Mouse (Mus musculus): ENCODE measurements around the gene Sh3glb2. TPM values are rescaled to one million over a fixed set of nuclear protein-coding genes. Genes with fewer than 3 reads are reported as not detected.

The Sh3glb2 gene
- polyA plus RNA-seq, 1 experiment from 2014 or later: 158 TPM

DNA sequence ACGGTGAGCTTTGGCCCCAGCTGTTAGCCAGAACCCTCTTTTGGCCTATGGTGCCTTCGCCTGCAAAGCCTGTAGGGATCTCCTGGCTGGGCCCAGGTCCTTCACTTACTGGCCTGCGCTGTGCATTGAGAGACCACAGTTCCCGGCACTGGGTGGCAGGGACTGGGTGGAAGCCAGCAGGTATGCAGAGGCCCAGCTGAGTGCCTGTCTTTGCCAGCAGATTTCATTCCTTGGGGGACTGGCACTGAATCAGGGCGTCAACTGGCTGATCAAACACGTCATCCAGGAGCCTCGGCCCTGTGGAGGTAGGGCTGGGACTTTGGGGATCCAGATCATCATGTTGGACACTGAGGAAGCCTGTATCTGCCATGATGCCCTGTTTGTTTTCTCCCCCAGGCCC, 36.6 kb upstream of the Sh3glb2 start:
- Histone ChIP-seq H3K4me3 (replicated peaks) (no peak overlapping the region), H3K36me3 (peaks cover 41% of the 10 kb centered on the region), H3K4me2 (replicated peaks) (no peak overlapping the region), H3K9ac (replicated peaks) (no peak overlapping the region), H3K27me3 (peaks cover 2% of the 10 kb centered on the region; the same call in 1 of the 2 replicates), H3K9me3 (no peaks in the 10 kb centered on the region), H3K27ac (no peak overlapping the region), H3K4me1 (replicated peaks) (peaks cover 59% of the 10 kb centered on the region)
- WGBS: 87% methylated on average over 7 of the region's 7 CpGs
- no peak for ATAC-seq

DNA sequence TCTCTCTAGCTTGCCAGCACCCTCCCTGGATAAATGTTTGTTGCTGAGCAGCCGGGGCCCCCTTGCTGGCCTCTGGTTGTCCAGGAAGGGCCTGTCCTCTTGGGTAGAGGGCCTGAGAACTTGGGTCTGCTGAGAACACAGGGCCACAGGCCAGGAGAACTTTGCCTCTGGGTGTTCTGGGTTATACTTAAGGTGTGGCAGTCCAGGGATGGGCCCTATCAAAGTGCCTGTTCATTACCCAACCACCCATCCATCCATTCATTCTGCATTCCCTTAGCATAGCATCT, 34.2 kb upstream of the Sh3glb2 start:
- 83% methylated on average over 1 of the region's 1 CpGs for WGBS
- Histone ChIP-seq H3K27ac (peak overlapping the region; percentile 92), H3K9ac (replicated peaks) (peak overlapping the region; percentile 85), H3K4me2 (replicated peaks) (peak overlapping the region; percentile 99), H3K9me3 (no peaks in the 10 kb centered on the region), H3K4me1 (replicated peaks) (peaks cover 35% of the 10 kb centered on the region), H3K36me3 (peaks cover 33% of the 10 kb centered on the region), H3K4me3 (replicated peaks) (peak overlapping the region; percentile 81), H3K27me3 (peaks cover 2% of the 10 kb centered on the region; the same call in 1 of the 2 replicates)
- no peak for ATAC-seq

DNA sequence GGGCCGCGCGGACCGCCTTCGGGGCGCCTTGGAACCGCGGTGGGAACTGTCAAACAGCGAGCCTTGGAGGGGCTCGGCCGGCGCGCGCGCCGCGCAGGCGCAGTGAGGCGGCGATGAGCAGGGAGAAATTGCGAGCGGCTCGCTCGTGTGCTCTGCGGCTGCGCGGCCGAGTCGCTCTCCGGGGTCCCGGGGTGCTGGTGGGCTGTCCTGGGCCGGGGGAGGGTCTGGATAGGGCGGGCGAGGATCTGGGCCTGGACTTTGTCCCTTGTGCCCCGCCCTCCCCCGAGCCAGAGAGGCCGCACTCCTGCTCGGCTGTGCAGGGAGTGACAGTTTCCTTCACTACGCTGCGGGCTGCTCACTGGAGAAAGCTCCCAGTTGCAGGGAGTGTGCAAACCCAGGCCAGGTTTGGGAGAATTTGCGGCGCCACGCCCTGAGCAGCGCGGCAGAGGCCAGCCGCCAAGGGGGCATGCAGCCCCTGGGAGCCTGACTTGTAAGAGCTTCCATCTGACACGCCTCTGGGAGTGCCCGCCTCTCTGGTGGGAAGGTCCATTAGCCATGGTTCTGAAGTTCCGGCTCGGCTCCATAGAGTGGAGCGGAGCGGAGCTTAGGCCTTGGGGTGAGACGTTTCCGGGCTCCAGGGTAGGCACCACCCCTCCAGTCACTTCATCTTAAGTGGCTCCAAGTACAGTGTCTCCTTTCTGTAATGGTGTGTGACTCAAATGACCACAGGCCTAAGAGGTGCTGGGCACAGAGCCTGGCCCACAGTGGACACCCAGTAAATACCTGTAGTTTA, 33.6 kb upstream of the Sh3glb2 start:
- Histone ChIP-seq H3K27ac (peak overlapping the region; percentile 92), H3K9me3 (no peaks in the 10 kb centered on the region), H3K4me2 (replicated peaks) (peak overlapping the region; percentile 99), H3K4me1 (replicated peaks) (peaks cover 29% of the 10 kb centered on the region), H3K4me3 (replicated peaks) (peak overlapping the region; percentile 81), H3K9ac (replicated peaks) (peak overlapping the region; percentile 85), H3K36me3 (peaks cover 27% of the 10 kb centered on the region), H3K27me3 (peaks cover 2% of the 10 kb centered on the region; the same call in 1 of the 2 replicates)
- peak; percentile 80 for ATAC-seq
- WGBS: under 1% methylated on average over 53 of the region's 54 CpGs

DNA sequence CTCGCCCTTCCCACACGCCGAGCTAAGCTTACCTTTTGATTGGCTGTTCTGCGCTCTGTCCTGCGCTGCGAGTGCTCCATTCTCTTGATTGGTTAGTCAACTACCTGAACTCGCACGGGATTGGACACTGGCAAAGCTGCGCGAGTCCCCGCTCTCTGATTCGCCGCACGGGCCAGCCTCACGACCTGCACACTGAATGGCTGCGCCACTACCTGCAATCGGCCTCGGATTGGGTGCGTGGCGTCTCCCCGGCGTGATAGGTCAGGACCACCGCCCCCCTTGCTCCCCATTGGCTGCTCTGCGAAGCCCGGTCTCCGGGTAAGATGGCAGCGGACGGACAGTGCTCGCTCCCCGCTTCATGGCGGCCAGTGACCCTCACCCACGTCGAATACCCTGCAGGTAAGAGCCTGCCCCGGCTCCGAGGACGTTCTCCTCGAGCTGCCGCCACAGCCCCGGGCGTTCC, 33.0 kb upstream of the Sh3glb2 start, which contains the start of gene Dolpp1:
Gene Dolpp1 (plus strand): TSS at position 141 of the 463 bp plus-strand sequence.
- H3K36me3 ChIP-seq: peaks cover 21% of the 10 kb centered on the region
- H3K4me2 ChIP-seq (replicated peaks): peak within 1 kb of the TSS; percentile 99
- H3K4me3 ChIP-seq (replicated peaks): peak within 1 kb of the TSS; percentile 81
- WGBS: under 1% methylated on average over 40 of the region's 40 CpGs
- no peaks in the 10 kb centered on the region for H3K9me3 ChIP-seq
- peak; percentile 99 for ATAC-seq
- no peaks in the 10 kb centered on the region for H3K27me3 ChIP-seq
- H3K9ac ChIP-seq (replicated peaks): peak within 1 kb of the TSS; percentile 85
- H3K4me1 ChIP-seq (replicated peaks): peaks cover 26% of the 10 kb centered on the region
- peak within 1 kb of the TSS; percentile 92 for H3K27ac ChIP-seq

- Histone ChIP-seq H3K36me3 (peaks cover 24% of the 10 kb centered on the region), H3K27ac (no peak overlapping the region), H3K4me3 (replicated peaks) (no peak overlapping the region), H3K9me3 (no peaks in the 10 kb centered on the region), H3K4me1 (replicated peaks) (peaks cover 20% of the 10 kb centered on the region), H3K4me2 (replicated peaks) (no peak overlapping the region), H3K27me3 (no peaks in the 10 kb centered on the region), H3K9ac (replicated peaks) (no peak overlapping the region)
- WGBS: 92% methylated on average over 2 of the region's 2 CpGs
- no peak for ATAC-seq
Observed at GRCm38 (mm10) chr2:30389000-30389399, 29.9 kb upstream of the Sh3glb2 start.

DNA sequence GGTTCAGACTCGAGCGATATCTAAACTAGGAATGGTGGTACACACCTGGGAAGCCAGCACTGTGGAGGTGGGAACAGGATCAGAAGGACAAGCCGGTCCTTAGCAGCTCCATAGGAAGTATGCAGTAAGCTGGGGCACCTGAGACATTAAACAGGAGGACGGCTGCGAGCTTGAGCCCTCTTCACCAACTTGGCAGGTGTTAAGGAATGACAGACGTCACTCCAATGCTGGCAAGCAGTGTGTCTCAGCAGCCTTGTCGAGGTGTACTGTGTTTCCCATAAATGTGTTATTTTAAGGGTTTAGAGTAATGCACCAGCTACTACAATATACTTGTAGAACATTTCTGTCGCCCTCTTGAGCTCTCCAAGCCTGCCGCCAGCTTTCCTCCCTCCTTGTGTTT, 27.8 kb upstream of the Sh3glb2 start:
- no peaks in the 10 kb centered on the region for H3K27me3 ChIP-seq
- no peak overlapping the region for H3K4me2 ChIP-seq (replicated peaks)
- 90% methylated on average over 9 of the region's 9 CpGs for WGBS
- no peaks in the 10 kb centered on the region for H3K9me3 ChIP-seq
- no peak overlapping the region for H3K9ac ChIP-seq (replicated peaks)
- no peak for ATAC-seq
- H3K4me1 ChIP-seq (replicated peaks): 0 out of 2 replicates have a peak, but pooled peaks cover 7% of the 10 kb centered on the region
- peaks cover 41% of the 10 kb centered on the region for H3K36me3 ChIP-seq
- no peak overlapping the region for H3K4me3 ChIP-seq (replicated peaks)
- H3K27ac ChIP-seq: no peak overlapping the region

DNA sequence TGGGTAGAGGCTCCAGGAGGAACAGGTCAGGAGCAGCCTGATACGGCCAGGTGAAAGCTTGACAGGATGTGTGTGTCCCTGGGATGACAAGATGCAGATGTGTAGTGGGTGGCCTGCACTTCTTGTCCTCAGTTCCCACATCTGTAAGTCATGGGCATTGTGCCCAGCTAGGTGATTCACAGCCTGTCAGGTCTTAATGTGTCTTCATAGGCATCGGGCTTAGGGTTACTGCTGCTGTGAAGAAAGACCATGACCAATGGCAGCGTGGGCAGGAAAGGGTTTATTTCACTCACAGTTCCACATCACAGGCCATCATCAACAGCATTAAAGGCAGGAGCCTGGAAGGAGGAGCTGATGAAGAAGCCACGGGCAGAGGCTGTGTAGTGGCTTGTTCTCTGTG, 26.5 kb upstream of the Sh3glb2 start:
- no peaks in the 10 kb centered on the region for H3K4me1 ChIP-seq (replicated peaks)
- no peak overlapping the region for H3K4me2 ChIP-seq (replicated peaks)
- H3K9me3 ChIP-seq: no peaks in the 10 kb centered on the region
- peaks cover 54% of the 10 kb centered on the region for H3K36me3 ChIP-seq
- H3K9ac ChIP-seq (replicated peaks): no peak overlapping the region
- ATAC-seq: no peak
- no peak overlapping the region for H3K27ac ChIP-seq
- H3K27me3 ChIP-seq: no peaks in the 10 kb centered on the region
- no peak overlapping the region for H3K4me3 ChIP-seq (replicated peaks)
- WGBS: 90% methylated on average over 4 of the region's 4 CpGs

GRCm38 (mm10) chr2:30384814-30385213, 25.7 kb upstream of the Sh3glb2 start:
- Histone ChIP-seq H3K9ac (replicated peaks) (no peak overlapping the region), H3K4me3 (replicated peaks) (no peak overlapping the region), H3K27ac (no peak overlapping the region), H3K9me3 (no peaks in the 10 kb centered on the region), H3K4me2 (replicated peaks) (no peak overlapping the region), H3K27me3 (no peaks in the 10 kb centered on the region), H3K4me1 (replicated peaks) (no peaks in the 10 kb centered on the region), H3K36me3 (peaks cover 61% of the 10 kb centered on the region)
- no peak for ATAC-seq
- 96% methylated on average over 5 of the region's 5 CpGs for WGBS

DNA sequence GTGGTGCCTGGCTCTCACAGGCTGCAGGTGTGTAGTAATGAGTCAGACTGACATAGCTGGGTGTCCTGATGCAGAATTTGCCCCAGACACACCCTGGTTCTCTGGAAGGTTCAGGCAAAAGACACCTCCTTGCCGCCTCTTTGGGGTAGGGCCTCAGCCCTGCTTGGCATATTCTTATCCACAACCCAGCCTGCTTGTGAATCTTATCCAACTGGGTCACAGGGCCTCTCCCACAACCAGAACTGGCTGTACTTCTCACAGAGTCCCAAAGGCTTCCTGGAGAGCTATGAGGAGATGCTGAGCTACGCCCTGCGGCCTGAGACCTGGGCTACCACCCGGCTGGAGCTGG, 22.2 kb upstream of the Sh3glb2 start:
- H3K4me1 ChIP-seq (replicated peaks): no peaks in the 10 kb centered on the region
- ATAC-seq: no peak
- H3K9me3 ChIP-seq: no peaks in the 10 kb centered on the region
- no peak overlapping the region for H3K27ac ChIP-seq
- no peak overlapping the region for H3K4me2 ChIP-seq (replicated peaks)
- H3K36me3 ChIP-seq: peaks cover 96% of the 10 kb centered on the region
- no peak overlapping the region for H3K9ac ChIP-seq (replicated peaks)
- H3K27me3 ChIP-seq: no peaks in the 10 kb centered on the region
- no peak overlapping the region for H3K4me3 ChIP-seq (replicated peaks)
- WGBS: 94% methylated on average over 4 of the region's 4 CpGs

DNA sequence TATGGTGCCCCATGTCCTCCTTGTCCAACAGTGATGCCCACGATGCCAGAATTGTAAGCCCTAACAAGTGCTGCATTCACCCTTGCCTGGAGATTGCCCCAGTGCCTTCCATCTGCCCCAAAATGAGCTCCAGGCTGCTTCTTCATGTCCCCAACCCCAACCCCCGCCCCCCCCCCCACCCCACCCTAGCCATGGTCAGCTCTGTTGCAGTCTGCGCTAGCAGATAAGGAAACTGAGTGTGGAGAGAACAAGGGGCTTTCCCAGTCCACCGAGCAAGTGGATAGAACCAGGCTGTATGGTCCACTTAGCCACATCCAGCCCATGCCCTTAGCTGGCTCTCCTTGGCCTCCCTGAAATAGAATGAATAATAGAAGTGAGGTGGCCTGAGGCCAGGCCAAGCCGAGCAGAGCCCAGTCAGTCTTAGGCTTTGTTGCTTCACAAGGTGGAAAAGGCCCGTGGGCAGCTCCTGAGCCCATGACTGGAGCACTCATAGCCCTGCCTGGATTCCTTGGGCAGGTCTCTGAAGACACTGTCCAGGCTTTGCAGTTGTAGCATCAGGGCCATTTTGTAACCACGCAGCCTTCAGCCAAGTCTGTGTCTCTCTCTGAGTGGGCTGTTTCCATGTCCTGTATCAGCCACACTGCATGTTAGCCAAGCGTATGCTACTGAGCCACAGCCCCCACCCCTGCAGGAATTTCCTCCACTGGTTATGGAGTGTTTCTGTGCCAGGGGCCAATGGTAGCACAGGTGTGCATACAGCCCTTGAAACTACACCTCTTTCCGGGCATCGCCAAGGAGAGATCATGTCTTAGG, 21.6 kb upstream of the Sh3glb2 start:
- WGBS: 90% methylated on average over 10 of the region's 10 CpGs
- H3K36me3 ChIP-seq: peaks cover 99% of the 10 kb centered on the region
- ATAC-seq: no peak
- no peak overlapping the region for H3K4me2 ChIP-seq (replicated peaks)
- H3K27ac ChIP-seq: no peak overlapping the region
- H3K4me1 ChIP-seq (replicated peaks): no peaks in the 10 kb centered on the region
- H3K9ac ChIP-seq (replicated peaks): no peak overlapping the region
- H3K4me3 ChIP-seq (replicated peaks): no peak overlapping the region
- no peaks in the 10 kb centered on the region for H3K9me3 ChIP-seq
- H3K27me3 ChIP-seq: no peaks in the 10 kb centered on the region

- Histone ChIP-seq H3K27ac (no peak overlapping the region), H3K4me3 (replicated peaks) (no peak overlapping the region), H3K9ac (replicated peaks) (no peak overlapping the region), H3K9me3 (no peaks in the 10 kb centered on the region), H3K4me2 (replicated peaks) (no peak overlapping the region), H3K4me1 (replicated peaks) (no peaks in the 10 kb centered on the region), H3K36me3 (peaks cover 96% of the 10 kb centered on the region), H3K27me3 (no peaks in the 10 kb centered on the region)
- no peak for ATAC-seq
- 92% methylated on average over 7 of the region's 7 CpGs for WGBS
Observed at GRCm38 (mm10) chr2:30379307-30379706, 20.2 kb upstream of the Sh3glb2 start.

GRCm38 (mm10) chr2:30377721-30378120, 18.6 kb upstream of the Sh3glb2 start:
- Histone ChIP-seq H3K4me2 (replicated peaks) (no peak overlapping the region), H3K4me3 (replicated peaks) (no peak overlapping the region), H3K9ac (replicated peaks) (no peak overlapping the region), H3K36me3 (peaks cover 94% of the 10 kb centered on the region), H3K9me3 (no peaks in the 10 kb centered on the region), H3K27ac (no peak overlapping the region), H3K27me3 (no peaks in the 10 kb centered on the region), H3K4me1 (replicated peaks) (no peaks in the 10 kb centered on the region)
- no peak for ATAC-seq
- 90% methylated on average over 5 of the region's 5 CpGs for WGBS

Measured in midbrain, embryonic 13.5 days (tissue).